Mouse (Mus musculus) frontal cortex, adult (tissue): ENCODE data around the gene Klhl7.

Experiments used
- ATAC-seq: cut with Nextera tagmentation; 2 replicates; pipeline ENCODE4 v1.9.2; 2017; ENCODE audit warnings: mild to moderate bottlenecking, moderate library complexity, mixed read lengths; ENCODE audit not compliant: low TSS enrichment

Gene Klhl7

GRCm38 (mm10) chr5:24169881-24170280, 69.5 kb downstream of the Klhl7 start:
- ATAC-seq: no peak

- no peak for ATAC-seq
These were observed 71.7 kb downstream of the Klhl7 start for GRCm38 (mm10) chr5:24172092-24172491.

GRCm38 (mm10) chr5:24181514-24182295, 81.3 kb downstream of the Klhl7 start:
- ATAC-seq: no peak

- ATAC-seq: no peak
These were observed 81.9 kb downstream of the Klhl7 start for GRCm38 (mm10) chr5:24182296-24182734.

- ATAC-seq: no peak
These were observed 82.7 kb downstream of the Klhl7 start for GRCm38 (mm10) chr5:24183096-24183495.

- no peak for ATAC-seq
These were observed 83.6 kb downstream of the Klhl7 start for GRCm38 (mm10) chr5:24184011-24184410.

- no peak for ATAC-seq
These were observed 88.1 kb downstream of the Klhl7 start for GRCm38 (mm10) chr5:24188476-24188875.

- no peak for ATAC-seq
These were observed 91.4 kb downstream of the Klhl7 start for GRCm38 (mm10) chr5:24191821-24192220.

- no peak for ATAC-seq
These were observed 100.6 kb downstream of the Klhl7 start for GRCm38 (mm10) chr5:24201006-24201405.

- ATAC-seq: peak; percentile 52; the same call in 1 of the 2 replicates
These were observed 102.1 kb downstream of the Klhl7 start for GRCm38 (mm10) chr5:24202492-24202891.

GRCm38 (mm10) chr5:24203266-24203665, 102.9 kb downstream of the Klhl7 start:
- ATAC-seq: no peak

GRCm38 (mm10) chr5:24207965-24208364, 107.6 kb downstream of the Klhl7 start:
- ATAC-seq: no peak

- ATAC-seq: no peak
These were observed 108.1 kb downstream of the Klhl7 start for GRCm38 (mm10) chr5:24208505-24208904.
